Mouse (Mus musculus) adrenal gland (tissue): Measurements from ENCODE around the gene Tex28.
"Not testable (repeated sequence)": the region's sequence is repeated elsewhere in the genome, so short reads cannot be mapped to it uniquely, and the experiment has no call there.

Experiments used
- intact Hi-C: fragments of 180-260 bp; cut with DNase I; formaldehyde crosslinking; loops from one replicate; pipeline ENCODE4 v1.15.1; 2025
- long read RNA-seq, 2 experiments: library from polyadenylated mRNA; unstranded; transcript quantifications; one replicate each; pipeline ENCODE4 v2.0.0; 2020; ENCODE audit warnings: borderline replicate concordance in 1 of 2; ENCODE audit not compliant: insufficient replicate concordance in 1 of 2

The Tex28 gene
- long read RNA-seq, experiment 1: 0 reads
- long read RNA-seq, experiment 2: 0 reads

DNA sequence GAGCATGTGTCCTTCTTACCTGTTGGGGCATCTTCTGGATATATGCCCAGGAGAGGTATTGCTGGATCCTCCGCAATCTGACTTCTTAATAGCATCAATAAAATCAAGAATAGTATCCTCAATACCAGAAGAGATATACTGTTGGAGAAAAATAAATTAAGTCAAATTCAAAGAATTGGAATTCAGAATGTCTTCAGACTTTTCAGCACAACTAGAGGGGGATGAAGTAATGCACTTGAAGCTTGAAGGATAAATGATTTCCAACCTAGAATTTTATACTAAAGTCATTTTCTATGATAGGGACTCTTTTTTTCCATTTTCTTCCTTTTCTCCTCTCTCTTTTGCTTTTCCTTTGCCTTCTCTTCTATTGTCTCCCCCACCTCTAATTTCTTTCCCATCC, at the start of gene Tex28:
TSS of gene Tex28 (minus strand) at position 101 of the 400 bp plus-strand sequence.
- intact Hi-C loops: no loop called here

DNA sequence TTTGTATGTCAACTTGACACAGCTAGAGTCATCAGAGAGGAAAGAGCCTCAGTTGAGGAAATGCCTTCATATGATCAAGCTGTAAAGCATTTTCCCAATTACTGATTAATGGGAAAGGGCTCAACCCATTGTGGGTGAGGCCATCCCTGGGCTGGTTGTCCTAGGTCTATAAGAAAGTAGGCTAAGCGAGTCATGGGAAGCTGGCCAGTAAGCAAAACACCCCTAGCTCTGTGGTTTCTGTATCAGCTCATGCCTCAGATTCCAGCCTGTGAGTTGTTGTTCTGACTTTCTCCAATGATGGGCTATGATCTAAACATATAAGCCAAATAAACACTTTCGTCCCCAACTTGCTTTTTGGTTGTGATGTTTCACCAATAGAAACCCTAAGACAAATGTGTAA, 35.9 kb upstream of the Tex28 start:
- intact Hi-C loops: no loop called here

DNA sequence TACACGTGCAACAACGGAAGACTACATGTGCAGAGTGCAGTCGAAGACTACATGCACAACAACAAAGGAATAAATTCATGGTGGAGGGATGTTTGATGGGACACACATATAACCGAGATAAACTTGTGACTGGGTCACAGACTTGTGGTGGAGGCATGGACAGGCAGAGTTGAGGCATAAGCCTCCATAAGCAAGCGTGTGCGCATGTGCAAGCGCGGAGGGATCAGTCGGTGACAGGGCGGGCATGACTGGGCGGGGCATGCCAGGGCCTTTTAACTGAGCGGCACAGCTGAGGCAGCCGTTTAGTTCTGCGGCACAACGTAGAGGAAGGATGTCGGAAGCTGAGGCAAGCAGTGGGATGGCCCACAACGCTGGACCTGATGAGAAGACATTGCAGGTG, 9.3 kb upstream of the Tex28 start, which contains the start of gene Tktl1:
TSS of gene Tktl1 (plus strand) at position 301 of the 400 bp plus-strand sequence.
- intact Hi-C loops: no loop called here

DNA sequence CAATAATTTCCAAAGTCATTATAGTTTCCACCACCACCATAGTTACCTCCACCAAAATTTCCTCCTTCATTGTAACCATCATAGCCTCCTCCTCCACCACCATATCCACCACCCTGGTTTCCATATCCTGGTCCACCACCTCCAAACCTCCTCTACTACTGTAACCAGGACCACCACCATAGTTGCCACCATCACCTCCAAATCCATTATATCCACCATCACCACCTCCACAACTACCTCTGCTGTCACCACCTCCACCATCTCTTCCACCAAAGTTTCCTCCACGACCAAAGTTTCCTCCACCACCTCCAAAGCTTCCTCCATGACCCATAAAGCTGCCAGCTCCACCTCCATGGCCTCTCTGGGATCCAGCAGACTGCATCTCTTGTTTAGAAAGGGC, 32.4 kb downstream of the Tex28 start, which contains the start of gene Mecp2:
TSS of gene Mecp2 (minus strand) at position 101 of the 400 bp plus-strand sequence.
- intact Hi-C loops: not testable (repeated sequence)

DNA sequence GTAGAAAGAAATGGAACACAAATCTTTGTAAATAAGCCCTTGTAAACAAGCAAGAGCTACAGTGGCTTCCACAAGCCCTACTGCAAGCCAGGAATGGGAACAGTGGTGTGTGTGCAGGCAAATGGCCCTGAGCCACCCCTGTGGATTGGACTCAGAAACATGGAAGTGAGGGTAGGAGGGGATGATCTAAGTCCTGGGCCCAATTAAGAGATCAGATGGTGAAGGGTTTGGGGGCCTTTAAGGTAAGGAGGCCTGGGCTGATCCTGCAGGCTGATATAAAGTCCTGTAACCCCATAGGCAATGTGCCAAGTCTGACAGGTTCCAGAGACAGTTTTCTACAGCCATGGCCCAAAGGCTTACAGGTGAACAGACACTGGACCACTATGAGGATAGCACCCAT, 40.5 kb downstream of the Tex28 start, which contains the start of gene Opn1mw:
TSS of gene Opn1mw (plus strand) at position 301 of the 400 bp plus-strand sequence.
- intact Hi-C loops: loop anchor here (10.0 kb wide), 1 partner anchor 288 kb away; no protein-coding TSS in a partner anchor

DNA sequence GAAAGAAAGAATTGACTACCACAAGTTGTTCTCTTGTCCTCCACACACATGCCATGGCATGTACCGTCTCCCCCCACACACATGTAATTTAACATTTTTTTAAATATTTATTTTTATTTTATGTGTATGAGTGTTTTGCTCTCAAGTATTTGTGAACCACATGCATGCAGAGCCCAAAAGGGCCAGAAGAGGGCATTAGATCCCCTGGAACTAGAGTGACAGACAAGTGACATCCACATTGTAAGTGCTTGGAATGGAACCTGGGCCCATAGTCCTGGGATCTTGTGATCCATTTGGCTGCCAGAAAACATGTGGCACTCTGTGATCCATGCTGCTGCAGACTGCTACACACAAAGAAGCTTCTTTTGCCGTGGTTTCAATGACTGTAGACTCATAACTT, 42.7 kb downstream of the Tex28 start:
- intact Hi-C loops: loop anchor here (10.0 kb wide), 1 partner anchor 290 kb away; no protein-coding TSS in a partner anchor

DNA sequence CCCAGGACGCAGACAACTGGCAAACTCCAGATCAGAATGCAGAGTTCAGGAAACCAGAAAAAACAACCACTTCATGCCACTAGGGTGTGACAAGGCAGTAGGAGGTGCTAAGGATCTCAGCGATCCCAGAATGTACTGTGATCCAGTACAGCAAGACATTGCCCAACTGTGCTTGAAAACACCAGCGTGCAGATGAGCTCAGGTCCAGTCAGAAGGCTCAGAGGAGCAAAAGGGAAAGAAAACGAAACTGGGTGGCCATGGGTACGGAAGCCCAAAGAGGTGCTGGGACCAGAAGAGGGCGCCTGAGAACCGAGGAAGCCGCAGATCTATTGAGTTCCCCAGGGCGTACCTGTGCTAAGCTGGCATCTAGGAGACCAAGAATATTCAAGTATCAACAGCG, 52.1 kb downstream of the Tex28 start:
- intact Hi-C loops: loop anchor here (10.0 kb wide), 1 partner anchor 129 kb away; the partner anchor contains the start of gene Flna

DNA sequence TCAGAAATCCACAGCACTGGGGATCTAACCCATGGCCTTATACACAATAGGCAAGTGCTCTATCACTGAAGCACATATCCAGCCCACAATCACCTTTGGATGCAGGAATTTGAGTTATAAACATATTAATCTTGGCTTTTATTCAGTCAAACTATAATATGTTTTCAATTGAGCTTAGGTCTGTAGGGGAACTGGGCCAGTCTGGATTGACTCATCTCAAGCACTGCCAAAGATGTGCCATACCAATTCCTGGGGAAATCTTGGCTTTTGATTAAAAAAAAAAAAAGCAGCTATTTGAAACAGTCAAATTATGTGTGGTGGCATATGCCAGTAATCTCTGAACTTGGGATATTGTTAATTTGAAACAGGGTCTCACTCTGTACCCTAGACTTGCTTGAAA, 53.6 kb downstream of the Tex28 start:
- intact Hi-C loops: loop anchor here (10.0 kb wide), 1 partner anchor 131 kb away; the partner anchor contains the start of gene Flna

DNA sequence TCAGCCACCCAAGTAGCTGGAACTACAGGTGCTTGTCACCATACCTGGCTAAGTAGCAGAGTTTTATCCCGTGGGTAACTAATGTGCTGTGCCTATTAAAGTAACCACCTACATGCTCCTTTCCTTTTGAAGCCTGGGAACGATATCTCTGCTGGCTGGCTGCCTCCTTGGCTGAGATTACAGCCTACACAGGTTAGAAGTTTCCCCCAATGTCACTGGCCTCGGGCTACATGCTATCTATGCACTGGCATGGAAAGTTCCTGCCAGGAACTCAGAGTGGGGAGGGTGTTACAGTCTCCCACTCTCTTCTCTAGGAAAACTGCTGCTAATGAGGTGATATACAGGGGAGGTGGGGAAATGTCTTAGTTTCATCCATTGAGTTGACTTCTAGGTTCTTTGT, 58.9 kb downstream of the Tex28 start:
- intact Hi-C loops: no loop called here

DNA sequence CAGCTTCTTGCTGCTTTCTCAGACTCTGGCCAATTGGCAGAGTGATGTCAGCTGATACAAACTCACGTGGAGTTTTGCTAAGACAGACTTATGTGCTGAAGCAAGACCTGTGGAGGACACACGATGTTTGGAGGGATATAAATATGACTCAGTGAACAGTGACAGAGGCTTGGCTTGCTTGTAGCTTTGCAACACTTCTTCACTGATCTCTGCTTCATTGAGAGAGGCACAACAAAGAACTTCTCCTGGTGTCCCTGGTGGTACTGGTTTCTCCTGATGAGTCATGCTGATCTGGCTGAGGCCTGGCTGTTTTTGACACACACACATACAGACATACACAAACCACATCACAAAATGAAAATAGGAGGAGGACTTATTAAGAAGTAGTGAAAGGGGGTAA, 61.7 kb downstream of the Tex28 start:
- intact Hi-C loops: no loop called here

DNA sequence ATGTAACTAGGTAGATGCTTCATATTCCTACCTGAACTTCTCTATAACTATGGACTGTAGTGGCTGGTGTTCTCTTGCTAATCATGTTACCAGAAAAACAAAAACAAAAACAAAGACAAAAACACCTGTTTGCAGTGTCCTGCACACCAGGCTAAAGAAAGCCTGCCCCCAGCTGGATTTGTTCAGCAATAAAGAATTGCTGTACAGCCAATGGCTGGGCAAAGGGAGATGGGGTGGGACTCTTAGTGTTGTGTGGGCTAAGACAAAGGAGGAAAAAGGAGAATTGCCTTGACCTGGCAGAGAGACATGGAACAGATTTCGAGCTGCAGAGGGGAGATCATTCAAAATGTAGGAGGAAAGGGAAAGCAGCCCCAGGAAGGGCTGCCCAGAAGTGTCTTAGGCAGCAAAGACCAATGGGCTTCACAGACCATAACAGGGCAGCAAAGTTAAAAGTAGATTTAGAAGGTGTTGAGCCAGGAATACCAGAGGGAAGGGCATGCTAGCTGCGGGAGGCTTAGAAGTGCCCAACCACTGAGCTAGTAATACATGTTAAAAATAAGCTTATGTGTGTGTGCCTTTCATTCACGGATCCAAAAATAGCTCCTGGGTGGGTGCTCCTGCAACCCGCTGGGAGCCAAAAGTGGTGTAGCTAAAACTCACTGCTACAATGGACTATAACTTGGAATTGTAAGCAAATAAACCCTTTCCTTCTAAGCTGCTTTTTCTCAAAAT, 64.0 kb downstream of the Tex28 start:
- intact Hi-C loops: no loop called here
